Mouse (Mus musculus) brain, embryonic 14.5 days (tissue): ENCODE measurements around the gene Krtap19-1.

Experiments used
- CTCF ChIP-seq: fragments of 200-500 bp; IDR thresholded peaks from 2 replicates; pipeline ENCODE4 v1.5.1; 2012; ENCODE audit warnings: inconsistent platforms, mild to moderate bottlenecking, moderate library complexity, borderline replicate concordance; ENCODE audit not compliant: insufficient read depth, insufficient read length; ENCODE audit errors: extremely low read depth
- POLR2A ChIP-seq: fragments of 200-500 bp; IDR thresholded peaks from 2 replicates; pipeline ENCODE4 v1.6.1; 2012; ENCODE audit warnings: mild to moderate bottlenecking, inconsistent platforms, borderline replicate concordance; ENCODE audit not compliant: poor library complexity, insufficient read depth, insufficient read length, severe bottlenecking; ENCODE audit errors: extremely low read depth

- no peak for TF ChIP-seq CTCF
- TF ChIP-seq POLR2A: no peak
Measured at GRCm38 (mm10) chr16:88847363-88847762, 21.8 kb downstream of the Krtap19-1 start.
